Mouse (Mus musculus): ENCODE measurements around the gene Atp2b2. TPM values are rescaled to one million over a fixed set of nuclear protein-coding genes. Genes with fewer than 3 reads are reported as not detected.
A peak's percentile ranks its signal among the peaks of the same experiment; 100 is the strongest.

Gene Atp2b2
- total RNA-seq (2014; rRNA removed; ENCODE audit: low replicate concordance), result 0.08 TPM in 1 of 2 replicates, not detected in the other
- polyA plus RNA-seq (2015; fragmentation: Nextera tagmentation; extraction: Ambion mirVana), result 0.03 and 0.07 TPM in 2 replicates

- Histone ChIP-seq H3K4me1 (ENCODE audit: control insufficient read depth, insufficient read depth) (no peaks in the 10 kb centered on the region; the same call in 1 of the 2 replicates), H3K4me2 (ENCODE audit: low read depth, low read length) (peak within 1 kb of the TSS; percentile 71), H3K4me3 (ENCODE audit: low read depth, low read length) (peak within 1 kb of the TSS; percentile 42), H3K9ac (replicated peaks; ENCODE audit: low read depth, low read length) (no peak within 1 kb of the TSS), H3K27ac (ENCODE audit: low read depth) (no peak within 1 kb of the TSS), H3K9me3 (replicated peaks; ENCODE audit: control insufficient read depth, low read length) (no peaks in the 10 kb centered on the region), H3K27me3 (ENCODE audit: control insufficient read depth, insufficient read depth, low read length) (peaks cover 55% of the 10 kb centered on the region), H3K36me3 (replicated peaks; ENCODE audit: control insufficient read depth, insufficient read depth, low read length) (no peaks in the 10 kb centered on the region)
- 23% methylated on average over 12 of the region's 12 CpGs for WGBS
- TF ChIP-seq CTCF (IDR thresholded peaks at IDR 0.05; ENCODE audit: low read depth), result no peak
- TF ChIP-seq EP300 (IDR thresholded peaks at IDR 0.05; ENCODE audit: low read depth), result no peak
- DNase-seq (ENCODE audit: low spot score) (no peak), ATAC-seq (ENCODE audit: insufficient read depth, low read depth) (no peak)
Observed at GRCm38 (mm10) chr6:114042332-114042731, at the start of gene Atp2b2. TSS of gene Atp2b2 (minus strand) at chr6:114042613.

- 18% methylated on average over 5 of the region's 5 CpGs for WGBS
- Histone ChIP-seq H3K27ac (ENCODE audit: low read depth) (no peak overlapping the region), H3K4me3 (ENCODE audit: low read depth, low read length) (no peak overlapping the region), H3K36me3 (replicated peaks; ENCODE audit: control insufficient read depth, insufficient read depth, low read length) (no peaks in the 10 kb centered on the region), H3K9ac (replicated peaks; ENCODE audit: low read depth, low read length) (no peak overlapping the region), H3K4me2 (ENCODE audit: low read depth, low read length) (no peak overlapping the region), H3K9me3 (replicated peaks; ENCODE audit: control insufficient read depth, low read length) (no peaks in the 10 kb centered on the region), H3K4me1 (ENCODE audit: control insufficient read depth, insufficient read depth) (no peaks in the 10 kb centered on the region), H3K27me3 (ENCODE audit: control insufficient read depth, insufficient read depth, low read length) (peaks cover 3% of the 10 kb centered on the region; the same call in 1 of the 2 replicates)
- TF ChIP-seq EP300 (IDR thresholded peaks at IDR 0.05; ENCODE audit: low read depth), result no peak
- peak; percentile 82 for TF ChIP-seq CTCF (IDR thresholded peaks at IDR 0.05; ENCODE audit: low read depth)
- DNase-seq (ENCODE audit: low spot score) (peak; percentile 17), ATAC-seq (ENCODE audit: insufficient read depth, low read depth) (no peak)
Observed at GRCm38 (mm10) chr6:114089626-114090025, 47.2 kb upstream of the Atp2b2 start.

GRCm38 (mm10) chr6:114087106-114087505 is 44.7 kb upstream of the Atp2b2 start:
- DNase-seq (ENCODE audit: low spot score) (peak; percentile 35), ATAC-seq (ENCODE audit: insufficient read depth, low read depth) (no peak)
- TF ChIP-seq CTCF (IDR thresholded peaks at IDR 0.05; ENCODE audit: low read depth), result no peak
- no peak for TF ChIP-seq EP300 (IDR thresholded peaks at IDR 0.05; ENCODE audit: low read depth)
- Histone ChIP-seq H3K9ac (replicated peaks; ENCODE audit: low read depth, low read length) (no peak overlapping the region), H3K4me1 (ENCODE audit: control insufficient read depth, insufficient read depth) (no peaks in the 10 kb centered on the region), H3K27ac (ENCODE audit: low read depth) (no peak overlapping the region), H3K27me3 (ENCODE audit: control insufficient read depth, insufficient read depth, low read length) (peaks cover 3% of the 10 kb centered on the region; the same call in 1 of the 2 replicates), H3K9me3 (replicated peaks; ENCODE audit: control insufficient read depth, low read length) (no peaks in the 10 kb centered on the region), H3K4me3 (ENCODE audit: low read depth, low read length) (no peak overlapping the region), H3K4me2 (ENCODE audit: low read depth, low read length) (no peak overlapping the region), H3K36me3 (replicated peaks; ENCODE audit: control insufficient read depth, insufficient read depth, low read length) (no peaks in the 10 kb centered on the region)
- WGBS, result 21% methylated on average over 7 of the region's 7 CpGs

- no peak overlapping the region for H3K4me2 ChIP-seq (ENCODE audit: low read depth, low read length)
- no peaks in the 10 kb centered on the region for H3K9me3 ChIP-seq (replicated peaks; ENCODE audit: control insufficient read depth, low read length)
- no peak overlapping the region for H3K4me3 ChIP-seq (ENCODE audit: low read depth, low read length)
- H3K4me1 ChIP-seq (ENCODE audit: control insufficient read depth, insufficient read depth), result no peaks in the 10 kb centered on the region
- DNase-seq (ENCODE audit: low spot score) (no peak), ATAC-seq (ENCODE audit: insufficient read depth, low read depth) (no peak)
- H3K27ac ChIP-seq (ENCODE audit: low read depth), result no peak overlapping the region
- H3K9ac ChIP-seq (replicated peaks; ENCODE audit: low read depth, low read length), result no peak overlapping the region
- no peaks in the 10 kb centered on the region for H3K36me3 ChIP-seq (replicated peaks; ENCODE audit: control insufficient read depth, insufficient read depth, low read length)
- no peak for TF ChIP-seq EP300 (IDR thresholded peaks at IDR 0.05; ENCODE audit: low read depth)
- no peak for TF ChIP-seq CTCF (IDR thresholded peaks at IDR 0.05; ENCODE audit: low read depth)
- H3K27me3 ChIP-seq (ENCODE audit: control insufficient read depth, insufficient read depth, low read length), result no peaks in the 10 kb centered on the region
Observed at GRCm38 (mm10) chr6:114078556-114078955, 36.1 kb upstream of the Atp2b2 start.

GRCm38 (mm10) chr6:114076560-114076959 is 34.1 kb upstream of the Atp2b2 start:
- Histone ChIP-seq H3K4me2 (ENCODE audit: low read depth, low read length) (no peak overlapping the region), H3K27ac (ENCODE audit: low read depth) (no peak overlapping the region), H3K27me3 (ENCODE audit: control insufficient read depth, insufficient read depth, low read length) (no peaks in the 10 kb centered on the region), H3K4me1 (ENCODE audit: control insufficient read depth, insufficient read depth) (no peaks in the 10 kb centered on the region), H3K4me3 (ENCODE audit: low read depth, low read length) (no peak overlapping the region), H3K36me3 (replicated peaks; ENCODE audit: control insufficient read depth, insufficient read depth, low read length) (no peaks in the 10 kb centered on the region), H3K9me3 (replicated peaks; ENCODE audit: control insufficient read depth, low read length) (no peaks in the 10 kb centered on the region), H3K9ac (replicated peaks; ENCODE audit: low read depth, low read length) (no peak overlapping the region)
- TF ChIP-seq EP300 (IDR thresholded peaks at IDR 0.05; ENCODE audit: low read depth) (no peak), CTCF (IDR thresholded peaks at IDR 0.05; ENCODE audit: low read depth) (peak; percentile 53)
- ATAC-seq (ENCODE audit: insufficient read depth, low read depth) (peak; percentile 51; the same call in 1 of the 2 replicates), DNase-seq (ENCODE audit: low spot score) (peak; percentile 10)
- WGBS, result 54% methylated on average over 3 of the region's 3 CpGs

GRCm38 (mm10) chr6:114076061-114076460 is 33.6 kb upstream of the Atp2b2 start:
- Histone ChIP-seq H3K27ac (ENCODE audit: low read depth) (no peak overlapping the region), H3K9me3 (replicated peaks; ENCODE audit: control insufficient read depth, low read length) (no peaks in the 10 kb centered on the region), H3K4me3 (ENCODE audit: low read depth, low read length) (no peak overlapping the region), H3K36me3 (replicated peaks; ENCODE audit: control insufficient read depth, insufficient read depth, low read length) (no peaks in the 10 kb centered on the region), H3K4me2 (ENCODE audit: low read depth, low read length) (no peak overlapping the region), H3K9ac (replicated peaks; ENCODE audit: low read depth, low read length) (no peak overlapping the region), H3K4me1 (ENCODE audit: control insufficient read depth, insufficient read depth) (no peaks in the 10 kb centered on the region), H3K27me3 (ENCODE audit: control insufficient read depth, insufficient read depth, low read length) (no peaks in the 10 kb centered on the region)
- 47% methylated on average over 5 of the region's 5 CpGs for WGBS
- no peak for TF ChIP-seq CTCF (IDR thresholded peaks at IDR 0.05; ENCODE audit: low read depth)
- TF ChIP-seq EP300 (IDR thresholded peaks at IDR 0.05; ENCODE audit: low read depth), result no peak
- DNase-seq (ENCODE audit: low spot score) (no peak), ATAC-seq (ENCODE audit: insufficient read depth, low read depth) (no peak)

Data from heart, postnatal 0 days (tissue).